Mouse (Mus musculus): ENCODE results near the gene Tnk2.
"Not testable (repeated sequence)": the region's sequence is repeated elsewhere in the genome, so short reads cannot be mapped to it uniquely, and the experiment has no call there.

Gene Tnk2

DNA sequence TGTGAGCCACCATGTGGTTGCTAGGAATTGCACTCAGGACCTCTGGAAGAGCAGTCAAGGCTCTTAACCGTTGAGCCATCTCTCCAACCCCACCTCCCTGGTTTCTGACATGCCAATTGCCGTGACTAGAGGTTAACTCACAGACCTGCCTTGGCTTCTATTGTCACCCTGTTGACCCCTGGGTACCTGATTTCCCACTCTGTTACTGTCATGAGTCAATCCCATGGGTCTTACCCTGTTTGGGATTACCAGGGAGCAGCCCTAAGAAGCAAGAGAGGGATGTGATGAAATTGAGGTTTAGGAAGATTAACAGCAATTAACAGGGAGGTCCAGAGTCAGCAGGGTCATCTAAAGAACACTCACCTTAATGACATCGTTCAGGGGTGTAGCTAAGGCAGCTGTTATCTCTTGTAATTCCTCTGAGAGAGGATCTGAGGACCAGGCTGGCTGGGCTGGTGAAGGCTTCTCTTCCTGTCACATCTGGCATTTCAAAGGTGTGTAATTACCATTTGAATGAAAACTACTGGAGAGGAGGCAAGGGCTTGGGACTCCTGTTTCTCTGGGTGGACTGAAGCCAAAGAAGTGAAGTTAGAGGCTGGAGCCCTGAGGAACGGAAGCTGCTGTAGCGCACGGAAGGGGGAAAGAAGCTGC, 6.7 kb upstream of the Tnk2 start:
- DNase-seq: no peak

GRCm38 (mm10) chr16:32638476-32638875, 5.2 kb upstream of the Tnk2 start:
- DNase-seq: peak; percentile 79

GRCm38 (mm10) chr16:32640096-32640495, 3.6 kb upstream of the Tnk2 start:
- DNase-seq: no peak

DNA sequence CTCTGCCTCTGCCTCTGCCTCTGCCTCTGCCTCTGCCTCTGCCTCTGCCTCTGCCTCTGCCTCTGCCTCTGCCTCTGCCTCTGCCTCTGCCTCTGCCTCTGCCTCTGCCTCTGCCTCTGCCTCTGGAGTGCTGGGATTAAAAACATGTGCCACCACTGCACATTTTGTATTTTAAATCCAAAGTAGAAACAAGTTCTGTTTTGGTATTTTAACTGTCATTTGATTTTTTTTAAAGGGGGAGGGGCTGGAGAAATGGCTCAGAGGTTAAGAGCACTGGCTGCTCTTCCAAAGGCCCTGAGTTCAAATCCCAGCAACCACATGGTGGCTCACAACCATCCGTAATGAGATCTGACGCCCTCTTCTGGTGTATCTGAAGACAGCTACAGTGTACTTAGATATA, 3.0 kb upstream of the Tnk2 start:
- not testable (repeated sequence) for DNase-seq

DNA sequence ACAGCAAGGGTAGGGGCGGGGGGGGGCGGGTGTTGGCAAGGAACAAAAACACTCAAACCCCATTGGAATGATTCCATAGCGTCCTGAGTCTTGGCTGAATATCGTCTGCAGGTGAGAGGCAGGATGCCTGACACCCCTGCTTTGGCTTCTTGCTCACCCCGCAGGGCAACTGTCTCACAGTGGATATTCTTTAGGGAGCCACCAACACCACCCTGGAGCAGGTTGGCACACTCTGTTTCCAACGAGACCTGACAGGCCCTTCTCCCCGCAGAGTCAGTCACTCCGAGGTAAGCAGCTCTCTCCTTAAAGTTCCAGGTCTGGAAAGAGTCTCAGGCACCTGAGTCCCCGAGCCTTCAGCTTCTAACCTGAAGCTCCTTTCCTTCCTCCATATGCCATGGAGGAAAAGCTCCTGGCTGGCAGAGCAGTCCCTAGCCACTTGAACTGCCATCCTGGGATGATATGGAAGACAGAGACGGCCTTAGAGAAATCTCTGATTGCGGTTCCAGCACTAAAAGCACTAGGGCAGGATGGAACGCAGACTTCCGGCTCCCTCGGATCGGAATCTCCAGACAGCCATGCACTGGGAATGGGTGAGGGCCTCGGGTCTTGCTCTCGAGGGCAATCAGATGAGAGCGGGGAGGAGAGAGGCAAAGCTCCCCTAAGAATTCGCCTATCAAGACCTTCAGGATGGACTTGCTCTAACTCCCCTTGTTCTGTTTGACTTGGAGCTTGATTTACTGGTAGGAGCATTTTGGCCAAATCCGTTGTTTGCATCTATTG, 2.0 kb upstream of the Tnk2 start:
- no peak for DNase-seq

- DNase-seq: no peak
Observed at GRCm38 (mm10) chr16:32642280-32642679, 1.4 kb upstream of the Tnk2 start.

GRCm38 (mm10) chr16:32644069-32644800, 561 bp downstream of the Tnk2 start:
- peak; percentile 84 for DNase-seq

DNA sequence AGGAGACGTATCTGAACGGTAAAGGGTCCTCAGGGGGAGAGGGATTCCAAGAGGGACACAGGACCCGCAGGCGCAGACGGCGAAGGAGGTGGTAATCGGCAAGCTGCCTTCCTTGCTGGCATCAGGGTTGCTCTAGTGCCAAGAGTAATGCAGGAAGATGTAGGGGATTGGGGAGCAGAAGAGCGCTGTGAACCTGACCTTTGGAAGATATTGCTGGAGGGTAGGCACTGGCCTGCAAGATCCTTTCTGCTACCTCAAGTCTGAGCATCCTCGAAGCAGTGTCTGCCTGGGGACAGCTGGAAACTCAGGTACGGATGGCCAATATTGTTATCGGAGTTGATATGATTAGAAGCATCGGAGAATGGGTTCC, 1.1 kb downstream of the Tnk2 start:
- DNase-seq: no peak

GRCm38 (mm10) chr16:32645361-32645914, 1.8 kb downstream of the Tnk2 start:
- peak; percentile 59 for DNase-seq

GRCm38 (mm10) chr16:32646014-32646413, 2.3 kb downstream of the Tnk2 start:
- DNase-seq: no peak

- no peak for DNase-seq
Observed at GRCm38 (mm10) chr16:32647712-32648111, 4.0 kb downstream of the Tnk2 start.

- DNase-seq: no peak
Observed at GRCm38 (mm10) chr16:32650461-32650860, 6.8 kb downstream of the Tnk2 start.

GRCm38 (mm10) chr16:32650974-32651618, 7.4 kb downstream of the Tnk2 start:
- DNase-seq: no peak

GRCm38 (mm10) chr16:32654071-32654733, 10.5 kb downstream of the Tnk2 start:
- no peak for DNase-seq

- DNase-seq: no peak
Observed at GRCm38 (mm10) chr16:32655534-32655933, 11.9 kb downstream of the Tnk2 start.

DNA sequence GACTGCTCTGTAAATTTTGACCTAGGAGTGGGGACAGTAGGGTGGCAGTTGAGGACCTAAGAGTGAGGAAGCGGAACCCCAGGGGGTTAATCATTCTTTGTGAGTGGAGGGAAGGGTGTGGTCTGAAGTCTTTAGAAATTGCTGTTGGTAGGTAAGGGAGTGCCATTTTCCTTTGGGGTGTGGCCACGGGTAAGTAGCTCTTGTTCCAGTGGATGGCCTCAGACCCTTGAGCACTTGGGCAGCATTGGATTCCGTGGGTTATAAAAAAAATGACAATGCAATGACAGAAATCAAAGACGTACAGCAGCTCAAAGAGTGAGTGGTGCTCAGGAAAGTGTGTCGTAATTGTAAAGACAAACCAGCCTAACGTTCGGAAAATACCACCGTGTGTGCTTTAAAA, 12.6 kb downstream of the Tnk2 start:
- DNase-seq: no peak

DNA sequence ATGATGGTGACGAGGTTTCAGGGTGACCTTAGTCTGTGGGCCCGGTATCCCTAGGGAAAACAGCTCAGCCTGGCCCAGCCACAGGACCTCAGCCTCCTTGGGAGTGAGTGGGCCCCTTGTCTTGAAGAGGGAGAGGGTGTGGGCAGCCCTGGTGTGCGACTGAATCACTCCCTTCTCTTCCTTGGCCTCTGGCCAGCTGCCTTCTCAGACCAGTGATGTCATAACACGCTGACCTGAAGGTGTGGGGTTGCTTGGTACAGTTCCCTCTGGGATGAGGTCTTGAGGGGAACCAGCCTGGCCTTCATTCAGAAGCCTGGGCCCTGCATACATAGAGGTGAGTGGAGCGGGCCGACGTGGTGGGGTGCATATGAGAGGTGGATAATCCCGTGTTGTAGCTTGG, 13.1 kb downstream of the Tnk2 start:
- peak; percentile 39 for DNase-seq

- no peak for DNase-seq
Observed at GRCm38 (mm10) chr16:32657498-32658250, 14.0 kb downstream of the Tnk2 start.

DNA sequence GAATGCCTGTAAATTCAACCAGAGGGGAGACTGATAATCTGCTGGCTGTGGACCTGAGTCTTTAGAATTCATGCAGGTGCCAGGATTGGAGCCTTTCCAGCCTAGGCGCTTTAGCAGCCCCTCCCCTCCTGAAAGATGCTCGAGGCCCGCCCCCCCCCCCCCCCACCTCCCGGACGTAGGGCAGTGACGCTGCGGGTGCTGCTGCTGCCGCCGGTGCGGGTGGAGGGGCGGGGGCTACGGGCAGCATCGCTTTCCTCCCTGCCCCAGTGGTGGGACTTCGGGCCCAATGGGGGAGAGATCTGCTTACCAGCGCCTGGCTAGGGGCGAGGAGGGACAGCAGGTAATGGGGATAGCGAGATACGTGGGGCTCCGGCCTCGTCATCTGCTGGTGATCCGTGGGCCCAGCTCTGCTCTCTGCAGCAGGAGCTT, 15.1 kb downstream of the Tnk2 start:
- peak; percentile 57 for DNase-seq

GRCm38 (mm10) chr16:32659385-32659784, 15.7 kb downstream of the Tnk2 start:
- peak; percentile 72 for DNase-seq

DNA sequence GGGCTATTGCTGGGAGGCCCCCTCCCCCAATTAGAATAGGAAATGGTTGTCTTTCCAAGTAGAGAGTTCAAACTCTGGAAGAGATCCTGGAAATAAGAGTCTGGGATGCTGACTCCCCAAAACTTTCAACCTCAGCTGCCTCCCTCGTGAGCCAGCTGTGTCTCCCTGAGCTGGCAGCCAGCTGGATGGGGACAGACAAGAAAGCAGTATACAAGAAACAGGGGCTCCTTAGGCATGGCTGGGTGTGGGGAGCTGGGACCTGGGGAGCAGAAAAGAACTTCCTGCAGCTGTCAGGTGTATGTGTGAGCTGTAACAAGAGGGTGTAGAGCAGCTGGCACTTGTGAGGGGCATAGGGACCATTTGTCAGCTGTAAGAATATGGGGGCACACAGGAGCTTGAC, 16.4 kb downstream of the Tnk2 start:
- no peak for DNase-seq
